Comparison of ENCODE assay signal across 18 mouse cellular contexts in the genomic region with DNA sequence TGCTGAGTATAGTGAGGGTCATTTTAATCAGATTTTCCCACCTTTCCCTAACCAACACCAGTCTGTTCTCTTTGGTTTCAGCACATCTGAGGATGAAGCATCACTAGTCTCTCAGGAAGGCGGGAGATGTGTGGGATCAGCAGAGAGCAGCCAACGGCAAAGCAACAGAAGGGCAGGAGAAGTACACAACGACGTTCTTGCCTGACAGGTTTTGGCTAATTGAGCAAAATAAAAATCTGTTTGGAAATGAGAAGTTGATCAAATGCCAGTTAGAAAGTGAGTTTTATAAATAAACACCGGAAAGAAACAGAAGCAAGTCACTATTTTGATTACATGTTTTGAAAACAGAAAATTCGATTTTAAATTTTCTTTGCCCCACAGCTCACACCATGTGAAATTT.
"Had no signal": no experiment of that assay in that cellular context is flagged by ENCODE, and none has a peak within 500 bp of the region (broad histone marks: within the 10 kb centered on the region; RNA-seq: fewer than 3 reads in every experiment).

No protein-coding gene starts in this region.

- H3K9ac ChIP-seq: lung, embryonic 14.5 days; midbrain, embryonic 12.5 days; neural tube, embryonic 13.5 days; neural tube, embryonic 15.5 days had no signal

- H3K4me2 ChIP-seq: lung, embryonic 14.5 days; midbrain, embryonic 12.5 days; neural tube, embryonic 13.5 days; neural tube, embryonic 15.5 days had no signal

- H3K27ac ChIP-seq: midbrain, embryonic 10.5 days; midbrain, embryonic 12.5 days; neural tube, embryonic 13.5 days; neural tube, embryonic 15.5 days had no signal

- H3K9me3 ChIP-seq: midbrain, embryonic 10.5 days; midbrain, embryonic 12.5 days; neural tube, embryonic 13.5 days; neural tube, embryonic 15.5 days had no signal

- H3K27me3 ChIP-seq: midbrain, embryonic 12.5 days; neural tube, embryonic 13.5 days; neural tube, embryonic 15.5 days had no signal

- H3K36me3 ChIP-seq: midbrain, embryonic 10.5 days; midbrain, embryonic 12.5 days; neural tube, embryonic 13.5 days; neural tube, embryonic 15.5 days had no signal

- ATAC-seq: midbrain, embryonic 16.5 days had no signal

- H3K4me3 ChIP-seq: midbrain, embryonic 10.5 days; midbrain, embryonic 12.5 days; myocyte; neural tube, embryonic 13.5 days; neural tube, embryonic 15.5 days had no signal

- DNase-seq: lung, postnatal 10 days; lung, postnatal 4 days; midbrain, embryonic 14.5 days; retina, postnatal 1 day; right cerebral cortex, adult 18-20 months; right cerebral cortex, postnatal 25 days; right cerebral cortex, postnatal 4 days; spleen, adult 18-20 months; thymus, adult 18-20 months; thymus, postnatal 14 days; thymus, postnatal 4 days had no signal
